Mouse (Mus musculus): ENCODE measurements around the gene Zyx. TPM values are rescaled to one million over a fixed set of nuclear protein-coding genes. Genes with fewer than 3 reads are reported as not detected.

Gene Zyx
- polyA plus RNA-seq, 1 experiment from 2014 or later, result 52.4 TPM

DNA sequence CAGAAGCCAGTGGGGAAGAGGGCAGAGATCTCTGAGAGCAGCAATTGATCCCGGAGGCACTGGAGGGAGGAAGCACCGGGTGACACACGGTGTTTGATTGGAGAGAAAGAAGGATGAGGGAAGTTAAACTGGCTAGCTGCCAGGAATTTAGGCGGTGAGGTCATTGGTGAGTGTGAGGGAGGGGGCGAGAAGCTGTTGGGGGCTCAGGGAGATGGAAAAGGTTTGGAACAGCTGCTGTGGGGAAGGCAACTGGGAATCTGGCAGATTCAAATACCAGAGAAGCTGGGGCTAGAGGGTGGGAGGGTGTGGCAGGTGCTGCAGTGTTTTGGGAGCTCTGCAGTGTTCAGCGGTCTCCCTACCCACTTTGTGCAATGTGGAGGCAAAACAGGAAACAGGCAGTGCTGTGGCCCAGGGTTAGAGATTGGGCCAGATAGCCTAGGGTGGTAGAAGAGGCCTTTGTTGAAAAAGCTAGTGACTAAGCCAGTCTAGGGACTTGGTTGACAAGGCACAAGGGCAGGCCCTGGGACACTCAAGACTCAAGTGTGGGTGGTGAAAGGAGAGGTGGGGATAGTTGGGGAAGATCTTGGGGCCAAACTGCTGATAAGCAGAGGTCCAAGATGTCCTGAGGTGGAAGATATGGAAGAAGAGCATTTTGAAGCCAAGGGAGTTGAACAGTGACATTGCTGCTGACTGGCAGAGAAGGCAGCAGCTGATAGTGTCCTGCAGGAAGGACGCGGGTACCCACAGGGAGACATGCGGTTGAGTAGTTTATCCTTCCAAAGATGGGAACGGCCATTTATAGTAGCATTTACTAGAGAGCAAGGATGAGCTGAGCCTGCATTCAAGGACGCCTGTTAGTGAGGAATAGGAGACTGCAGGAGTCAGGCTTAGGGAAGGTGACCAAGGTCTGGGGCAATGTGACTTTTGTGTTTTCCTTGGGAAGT lies 4.9 kb downstream of the Zyx start:
- H3K4me3 ChIP-seq (ENCODE audit: low read length), result no peak overlapping the region
- WGBS, result 62% methylated on average over 11 of the region's 11 CpGs
- H3K9me3 ChIP-seq (ENCODE audit: control insufficient read depth, low read length), result no peaks in the 10 kb centered on the region
- H3K27me3 ChIP-seq (replicated peaks; ENCODE audit: control insufficient read depth, insufficient read depth, low read length), result no peaks in the 10 kb centered on the region
- H3K27ac ChIP-seq (ENCODE audit: low read depth, low read length), result no peak overlapping the region
- peaks cover 15% of the 10 kb centered on the region for H3K4me1 ChIP-seq (ENCODE audit: control insufficient read depth, insufficient read depth, low read depth, low read length)
- no peak overlapping the region for H3K4me2 ChIP-seq (ENCODE audit: low read length)
- ATAC-seq, result no peak
- no peak overlapping the region for H3K9ac ChIP-seq (ENCODE audit: low read depth, low read length)
- peaks cover 17% of the 10 kb centered on the region for H3K36me3 ChIP-seq (ENCODE audit: control insufficient read depth, insufficient read depth, low read length)

GRCm38 (mm10) chr6:42355366-42355765 lies 5.9 kb downstream of the Zyx start:
- Histone ChIP-seq H3K9ac (ENCODE audit: low read depth, low read length) (no peak overlapping the region), H3K4me2 (ENCODE audit: low read length) (no peak overlapping the region), H3K4me1 (ENCODE audit: control insufficient read depth, insufficient read depth, low read depth, low read length) (peaks cover 15% of the 10 kb centered on the region), H3K4me3 (ENCODE audit: low read length) (no peak overlapping the region), H3K36me3 (ENCODE audit: control insufficient read depth, insufficient read depth, low read length) (peaks cover 23% of the 10 kb centered on the region), H3K9me3 (ENCODE audit: control insufficient read depth, low read length) (no peaks in the 10 kb centered on the region), H3K27me3 (replicated peaks; ENCODE audit: control insufficient read depth, insufficient read depth, low read length) (no peaks in the 10 kb centered on the region), H3K27ac (ENCODE audit: low read depth, low read length) (no peak overlapping the region)
- 95% methylated on average over 6 of the region's 6 CpGs for WGBS
- ATAC-seq, result no peak

- Histone ChIP-seq H3K9ac (ENCODE audit: low read depth, low read length) (no peak overlapping the region), H3K36me3 (ENCODE audit: control insufficient read depth, insufficient read depth, low read length) (peaks cover 24% of the 10 kb centered on the region), H3K4me3 (ENCODE audit: low read length) (no peak overlapping the region), H3K27me3 (replicated peaks; ENCODE audit: control insufficient read depth, insufficient read depth, low read length) (no peaks in the 10 kb centered on the region), H3K4me2 (ENCODE audit: low read length) (no peak overlapping the region), H3K9me3 (ENCODE audit: control insufficient read depth, low read length) (no peaks in the 10 kb centered on the region), H3K27ac (ENCODE audit: low read depth, low read length) (no peak overlapping the region), H3K4me1 (ENCODE audit: control insufficient read depth, insufficient read depth, low read depth, low read length) (peaks cover 12% of the 10 kb centered on the region)
- whole genome bisulfite sequencing, result 95% methylated on average over 13 of the region's 13 CpGs
- no peak for ATAC-seq
Observed at GRCm38 (mm10) chr6:42355794-42356600, 6.6 kb downstream of the Zyx start.

GRCm38 (mm10) chr6:42356913-42357312 lies 7.5 kb downstream of the Zyx start:
- Histone ChIP-seq H3K27me3 (replicated peaks; ENCODE audit: control insufficient read depth, insufficient read depth, low read length) (no peaks in the 10 kb centered on the region), H3K9me3 (ENCODE audit: control insufficient read depth, low read length) (no peaks in the 10 kb centered on the region), H3K27ac (ENCODE audit: low read depth, low read length) (no peak overlapping the region), H3K4me1 (ENCODE audit: control insufficient read depth, insufficient read depth, low read depth, low read length) (peaks cover 4% of the 10 kb centered on the region), H3K4me3 (ENCODE audit: low read length) (no peak overlapping the region), H3K9ac (ENCODE audit: low read depth, low read length) (no peak overlapping the region), H3K36me3 (ENCODE audit: control insufficient read depth, insufficient read depth, low read length) (peaks cover 22% of the 10 kb centered on the region), H3K4me2 (ENCODE audit: low read length) (no peak overlapping the region)
- ATAC-seq, result no peak
- WGBS, result 98% methylated on average over 5 of the region's 5 CpGs

- Histone ChIP-seq H3K27me3 (replicated peaks; ENCODE audit: control insufficient read depth, insufficient read depth, low read length) (no peaks in the 10 kb centered on the region), H3K27ac (ENCODE audit: low read depth, low read length) (no peak overlapping the region), H3K4me3 (ENCODE audit: low read length) (no peak overlapping the region), H3K4me2 (ENCODE audit: low read length) (no peak overlapping the region), H3K36me3 (ENCODE audit: control insufficient read depth, insufficient read depth, low read length) (peaks cover 22% of the 10 kb centered on the region), H3K9me3 (ENCODE audit: control insufficient read depth, low read length) (no peaks in the 10 kb centered on the region), H3K4me1 (ENCODE audit: control insufficient read depth, insufficient read depth, low read depth, low read length) (peaks cover 3% of the 10 kb centered on the region), H3K9ac (ENCODE audit: low read depth, low read length) (no peak overlapping the region)
- 69% methylated on average over 6 of the region's 6 CpGs for WGBS
- ATAC-seq, result no peak
Observed at GRCm38 (mm10) chr6:42357901-42358300, 8.5 kb downstream of the Zyx start.

GRCm38 (mm10) chr6:42358901-42359300 lies 9.5 kb downstream of the Zyx start:
- Histone ChIP-seq H3K4me3 (ENCODE audit: low read length) (no peak overlapping the region), H3K4me1 (ENCODE audit: control insufficient read depth, insufficient read depth, low read depth, low read length) (peaks cover 4% of the 10 kb centered on the region), H3K27me3 (replicated peaks; ENCODE audit: control insufficient read depth, insufficient read depth, low read length) (no peaks in the 10 kb centered on the region), H3K27ac (ENCODE audit: low read depth, low read length) (no peak overlapping the region), H3K4me2 (ENCODE audit: low read length) (no peak overlapping the region), H3K36me3 (ENCODE audit: control insufficient read depth, insufficient read depth, low read length) (peaks cover 22% of the 10 kb centered on the region), H3K9ac (ENCODE audit: low read depth, low read length) (no peak overlapping the region), H3K9me3 (ENCODE audit: control insufficient read depth, low read length) (no peaks in the 10 kb centered on the region)
- no peak for ATAC-seq
- WGBS, result 95% methylated on average over 12 of the region's 12 CpGs

GRCm38 (mm10) chr6:42359364-42360147 lies 10.1 kb downstream of the Zyx start:
- Histone ChIP-seq H3K4me2 (ENCODE audit: low read length) (no peak overlapping the region), H3K9ac (ENCODE audit: low read depth, low read length) (no peak overlapping the region), H3K27me3 (replicated peaks; ENCODE audit: control insufficient read depth, insufficient read depth, low read length) (no peaks in the 10 kb centered on the region), H3K36me3 (ENCODE audit: control insufficient read depth, insufficient read depth, low read length) (peaks cover 22% of the 10 kb centered on the region), H3K9me3 (ENCODE audit: control insufficient read depth, low read length) (no peaks in the 10 kb centered on the region), H3K4me1 (ENCODE audit: control insufficient read depth, insufficient read depth, low read depth, low read length) (peaks cover 2% of the 10 kb centered on the region; the same call in 1 of the 2 replicates), H3K4me3 (ENCODE audit: low read length) (no peak overlapping the region), H3K27ac (ENCODE audit: low read depth, low read length) (no peak overlapping the region)
- no peak for ATAC-seq
- WGBS, result 78% methylated on average over 9 of the region's 9 CpGs

DNA sequence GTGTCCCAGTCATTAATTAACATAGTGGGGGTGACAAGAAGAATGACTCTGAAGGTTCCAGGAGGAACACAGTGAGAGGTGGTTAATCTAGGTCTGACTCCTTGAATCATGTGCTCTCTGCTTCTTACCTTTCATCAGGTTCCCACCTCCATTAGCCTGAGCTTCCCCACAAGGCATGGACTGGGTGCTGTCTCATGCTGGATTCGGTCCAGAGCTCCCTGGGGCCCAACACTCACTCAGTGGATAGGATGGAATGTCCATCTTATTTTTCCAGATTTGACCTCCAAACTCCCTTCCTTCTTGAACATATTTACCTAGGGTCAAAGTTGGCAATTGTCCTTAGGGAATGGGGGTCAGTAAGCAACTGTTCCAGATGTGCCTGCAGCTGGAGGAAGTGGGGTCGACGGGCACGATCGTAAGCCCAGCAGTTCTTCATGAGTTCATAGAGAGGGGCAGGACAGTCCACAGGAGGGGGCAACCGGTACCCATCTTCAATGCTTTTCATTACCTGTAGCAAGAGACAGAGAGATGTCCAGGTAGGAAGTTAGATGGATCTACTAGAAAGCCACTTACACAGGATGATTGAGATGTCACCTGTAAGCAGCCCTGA lies 10.9 kb downstream of the Zyx start:
- no peak overlapping the region for H3K4me3 ChIP-seq (ENCODE audit: low read length)
- no peak overlapping the region for H3K4me2 ChIP-seq (ENCODE audit: low read length)
- no peaks in the 10 kb centered on the region for H3K27me3 ChIP-seq (replicated peaks; ENCODE audit: control insufficient read depth, insufficient read depth, low read length)
- H3K27ac ChIP-seq (ENCODE audit: low read depth, low read length), result no peak overlapping the region
- H3K9me3 ChIP-seq (ENCODE audit: control insufficient read depth, low read length), result no peaks in the 10 kb centered on the region
- no peak overlapping the region for H3K9ac ChIP-seq (ENCODE audit: low read depth, low read length)
- H3K4me1 ChIP-seq (ENCODE audit: control insufficient read depth, insufficient read depth, low read depth, low read length), result peaks cover 2% of the 10 kb centered on the region; the same call in 1 of the 2 replicates
- ATAC-seq, result no peak
- 88% methylated on average over 6 of the region's 6 CpGs for WGBS
- peaks cover 22% of the 10 kb centered on the region for H3K36me3 ChIP-seq (ENCODE audit: control insufficient read depth, insufficient read depth, low read length)
